In genomic region chr9:65576861-65577510, GRCm38 (mm10) we compare ENCODE assay signal across 9 mouse cellular contexts. TPM values are rescaled to one million over a fixed set of nuclear protein-coding genes. Genes with fewer than 3 reads are reported as not detected.
DNase-seq lines count a peak whose midpoint lies in the region; ATAC-seq and TF ChIP-seq lines count a peak whose summit lies in the region.
"Had no signal": no experiment of that assay in that cellular context is flagged by ENCODE, and none has a peak within 500 bp of the region (broad histone marks: within the 10 kb centered on the region; RNA-seq: fewer than 3 reads in every experiment).

No protein-coding gene starts in this region.

- H3K4me2 ChIP-seq in intestine, embryonic 14.5 days (ENCODE audit: low read length): no peak overlapping the region
- H3K4me2 ChIP-seq in intestine, embryonic 16.5 days (ENCODE audit: low read depth, low read length): no peak overlapping the region
- H3K4me2 ChIP-seq in liver, embryonic 11.5 days: peak overlapping the region; percentile 84

- H3K9me3 ChIP-seq in intestine, embryonic 14.5 days (ENCODE audit: control insufficient read depth, low read length): no peaks in the 10 kb centered on the region
- no peaks in the 10 kb centered on the region for H3K9me3 ChIP-seq in intestine, embryonic 16.5 days (ENCODE audit: control insufficient read depth, low read length)
- no peaks in the 10 kb centered on the region for H3K9me3 ChIP-seq in liver, embryonic 11.5 days (ENCODE audit: control insufficient read depth, low read length)

- H3K4me1 ChIP-seq in intestine, embryonic 14.5 days (replicated peaks; ENCODE audit: control insufficient read depth, insufficient read depth, low read length): peaks cover 37% of the 10 kb centered on the region
- peaks cover 32% of the 10 kb centered on the region for H3K4me1 ChIP-seq in intestine, embryonic 16.5 days (ENCODE audit: control insufficient read depth, insufficient read depth, low read length)
- peaks cover 52% of the 10 kb centered on the region for H3K4me1 ChIP-seq in liver, embryonic 11.5 days (replicated peaks; ENCODE audit: control insufficient read depth, insufficient read depth, low read length)
- H3K4me1 ChIP-seq in thymus, adult 2 months (replicated peaks; ENCODE audit: control insufficient read depth, insufficient read depth, low read length): peaks cover 29% of the 10 kb centered on the region

- peaks cover 10% of the 10 kb centered on the region; the same call in 1 of the 2 replicates for H3K36me3 ChIP-seq in intestine, embryonic 14.5 days (ENCODE audit: control insufficient read depth, insufficient read depth, low read length)
- no peaks in the 10 kb centered on the region for H3K36me3 ChIP-seq in intestine, embryonic 16.5 days (ENCODE audit: control insufficient read depth, insufficient read depth, low read length)
- H3K36me3 ChIP-seq in liver, embryonic 11.5 days (ENCODE audit: control insufficient read depth, insufficient read depth, low read length): peaks cover 9% of the 10 kb centered on the region
- peaks cover 7% of the 10 kb centered on the region; the same call in 1 of the 2 replicates for H3K36me3 ChIP-seq in thymus, adult 2 months (ENCODE audit: control insufficient read depth, insufficient read depth, low read length)

- H3K27me3 ChIP-seq in intestine, embryonic 14.5 days (replicated peaks; ENCODE audit: control insufficient read depth, insufficient read depth, low read length): no peaks in the 10 kb centered on the region
- no peaks in the 10 kb centered on the region for H3K27me3 ChIP-seq in intestine, embryonic 16.5 days (replicated peaks; ENCODE audit: control insufficient read depth, insufficient read depth, low read length)
- H3K27me3 ChIP-seq in liver, embryonic 11.5 days (replicated peaks; ENCODE audit: control insufficient read depth, insufficient read depth, low read length): no peaks in the 10 kb centered on the region
- no peaks in the 10 kb centered on the region for H3K27me3 ChIP-seq in thymus, adult 2 months (ENCODE audit: control insufficient read depth, insufficient read depth, low read length)
- H3K27me3 ChIP-seq: Patski had no signal

- no peak for TF ChIP-seq CTCF in thymus, adult 2 months (IDR thresholded peaks at IDR 0.05; ENCODE audit: borderline replicate concordance, control insufficient read depth, extremely low read depth, insufficient read depth, low read length, poor library complexity)

- DNase-seq in intestine, embryonic 14.5 days (ENCODE audit: low spot score): no peak
- peak; percentile 74 for DNase-seq in urinary bladder, postnatal 14 days (ENCODE audit: low spot score)
- no peak for DNase-seq in urinary bladder, adult 2 months (ENCODE audit: low spot score)
- peak; percentile 58 for DNase-seq in heart, adult 8-10 months (ENCODE audit: low spot score)
- no peak for DNase-seq in liver, embryonic 11.5 days (ENCODE audit: low spot score)
- no peak for DNase-seq in thymus, adult 2 months
- DNase-seq in kidney, adult 8-10 months: no peak

- H3K27ac ChIP-seq in intestine, embryonic 14.5 days (ENCODE audit: low read depth): peak overlapping the region; percentile 38; the same call in 1 of the 2 replicates
- no peak overlapping the region for H3K27ac ChIP-seq in intestine, embryonic 16.5 days (ENCODE audit: low read length)
- H3K27ac ChIP-seq in liver, embryonic 11.5 days (ENCODE audit: low read depth, low read length): peak overlapping the region; percentile 89
- H3K27ac ChIP-seq in thymus, adult 2 months (ENCODE audit: control insufficient read depth, insufficient read depth, low read length): no peak overlapping the region

- no peak overlapping the region for H3K4me3 ChIP-seq in intestine, embryonic 14.5 days (ENCODE audit: low read depth, low read length)
- no peak overlapping the region for H3K4me3 ChIP-seq in intestine, embryonic 16.5 days (ENCODE audit: low read length)
- H3K4me3 ChIP-seq in liver, embryonic 11.5 days (ENCODE audit: low read depth, low read length): peak overlapping the region; percentile 73
- H3K4me3 ChIP-seq in thymus, adult 2 months (ENCODE audit: control insufficient read depth, insufficient read depth, low read length): no peak overlapping the region

- WGBS in intestine, embryonic 14.5 days: 56% methylated on average over 7 of the region's 7 CpGs
- 57% methylated on average over 7 of the region's 7 CpGs for WGBS in intestine, embryonic 16.5 days
- WGBS in liver, embryonic 11.5 days: 43% methylated on average over 7 of the region's 7 CpGs
- 80% methylated on average over 7 of the region's 7 CpGs for WGBS in thymus, adult 2 months

- TF ChIP-seq POLR2A in thymus, adult 2 months (IDR thresholded peaks at IDR 0.05; ENCODE audit: control insufficient read depth, extremely low read depth, insufficient read depth, low read length, poor library complexity): no peak

- no peak overlapping the region for H3K9ac ChIP-seq in intestine, embryonic 14.5 days (ENCODE audit: low read length)
- no peak overlapping the region for H3K9ac ChIP-seq in intestine, embryonic 16.5 days (ENCODE audit: low read depth, low read length)
- H3K9ac ChIP-seq in liver, embryonic 11.5 days (ENCODE audit: low read depth, low read length): peak overlapping the region; percentile 52

- no peak for ATAC-seq in intestine, embryonic 14.5 days (replicated peaks; ENCODE audit: low FRiP score, low TSS enrichment, low read depth)
- ATAC-seq in intestine, embryonic 16.5 days: no peak
- no peak for ATAC-seq in liver, embryonic 11.5 days (replicated peaks; ENCODE audit: low FRiP score)
- ATAC-seq: Patski had no signal

RNA-seq across cellular contexts. Expression of gene Plekho2, which starts 2.9 kb away (rescaled TPM):
- 11.9 and 12.6 TPM in 2 replicates for polyA plus RNA-seq in intestine, embryonic 14.5 days (2014; fragmentation: Nextera tagmentation; extraction: Ambion mirVana)
- polyA plus RNA-seq in intestine, embryonic 16.5 days (2015; fragmentation: Nextera tagmentation; extraction: Ambion mirVana): 11.3 and 11.9 TPM in 2 replicates
- 45.4 and 50.5 TPM in 2 replicates for polyA plus RNA-seq in urinary bladder, adult 2 months (2012; rRNA removed)
- 10 to 100 TPM in 3 of 4 experiments, 1 to 10 TPM in 1; 7.4 to 12.3 (median 10.8) TPM for total RNA-seq in heart, adult 8-10 months (2022)
- 29.5 and 30.3 TPM in 2 replicates for polyA plus RNA-seq in liver, embryonic 11.5 days (2014; fragmentation: Nextera tagmentation; extraction: Ambion mirVana)
- 37.9 and 38.8 TPM in 2 replicates for polyA plus RNA-seq in thymus, adult 2 months (2012; rRNA removed)

RNA-seq across cellular contexts. Expression of gene Pif1, which starts 10.0 kb away (rescaled TPM):
- 8.1 and 9.9 TPM in 2 replicates for polyA plus RNA-seq in intestine, embryonic 14.5 days (2014; fragmentation: Nextera tagmentation; extraction: Ambion mirVana)
- 7.6 and 9.0 TPM in 2 replicates for polyA plus RNA-seq in intestine, embryonic 16.5 days (2015; fragmentation: Nextera tagmentation; extraction: Ambion mirVana)
- 0.29 and 0.36 TPM in 2 replicates for polyA plus RNA-seq in urinary bladder, adult 2 months (2012; rRNA removed)
- not detected for total RNA-seq in heart, adult 8-10 months (2022)
- polyA plus RNA-seq in liver, embryonic 11.5 days (2014; fragmentation: Nextera tagmentation; extraction: Ambion mirVana): 16.4 and 18.0 TPM in 2 replicates
- polyA plus RNA-seq in thymus, adult 2 months (2012; rRNA removed): 37.5 and 55.4 TPM in 2 replicates

RNA-seq across cellular contexts. Expression of gene Rbpms2, which starts 52.5 kb away (rescaled TPM):
- polyA plus RNA-seq in intestine, embryonic 14.5 days (2014; fragmentation: Nextera tagmentation; extraction: Ambion mirVana): 28.2 and 32.3 TPM in 2 replicates
- polyA plus RNA-seq in intestine, embryonic 16.5 days (2015; fragmentation: Nextera tagmentation; extraction: Ambion mirVana): 21.2 and 23.1 TPM in 2 replicates
- polyA plus RNA-seq in urinary bladder, adult 2 months (2012; rRNA removed): 142 and 175 TPM in 2 replicates
- 10 to 100 TPM; 24.9 to 28.7 (median 26.5) TPM for total RNA-seq in heart, adult 8-10 months (2022)
- 34.8 and 36.5 TPM in 2 replicates for polyA plus RNA-seq in liver, embryonic 11.5 days (2014; fragmentation: Nextera tagmentation; extraction: Ambion mirVana)
- 10.5 and 11.5 TPM in 2 replicates for polyA plus RNA-seq in thymus, adult 2 months (2012; rRNA removed)

RNA-seq across cellular contexts. Expression of gene Ankdd1a, which starts 57.0 kb away (rescaled TPM):
- not detected in 2 replicates for polyA plus RNA-seq in intestine, embryonic 14.5 days (2014; fragmentation: Nextera tagmentation; extraction: Ambion mirVana)
- not detected in 2 replicates for polyA plus RNA-seq in intestine, embryonic 16.5 days (2015; fragmentation: Nextera tagmentation; extraction: Ambion mirVana)
- 21.8 and 33.9 TPM in 2 replicates for polyA plus RNA-seq in urinary bladder, adult 2 months (2012; rRNA removed)
- not detected for total RNA-seq in heart, adult 8-10 months (2022)
- not detected in 2 replicates for polyA plus RNA-seq in liver, embryonic 11.5 days (2014; fragmentation: Nextera tagmentation; extraction: Ambion mirVana)
- 0.15 TPM in 1 of 2 replicates, not detected in the other for polyA plus RNA-seq in thymus, adult 2 months (2012; rRNA removed)
- polyA plus RNA-seq: Patski had no signal

Comparison
In these comparisons a context has a peak if more than half of its experiments do, and no peak if none do; other contexts are left out.
1. DNase-seq: peak in urinary bladder, postnatal 14 days (single experiment) and heart, adult 8-10 months (single experiment); none in intestine, embryonic 14.5 days (single experiment), urinary bladder, adult 2 months (single experiment), liver, embryonic 11.5 days (single experiment), thymus, adult 2 months (single experiment) and kidney, adult 8-10 months (0 of 2).
2. H3K27ac ChIP-seq: peak in intestine, embryonic 14.5 days (single experiment) and liver, embryonic 11.5 days (single experiment); none in intestine, embryonic 16.5 days (single experiment) and thymus, adult 2 months (single experiment).